Mouse (Mus musculus) MEL (cell line): ENCODE results near the gene Klhl40.

Source experiments
- KAT2A ChIP-seq: conservative IDR thresholded peaks from 2 replicates; pipeline ENCODE4 v1.6.1; 2012; ENCODE audit warnings: low read depth, low read length, improper control_type of control experiment, inconsistent platforms
- MAX ChIP-seq: IDR thresholded peaks from 2 replicates; pipeline ENCODE4 v1.6.1; 2011; ENCODE audit warnings: low read length, improper control_type of control experiment
- POLR2A ChIP-seq, 2 experiments: IDR thresholded peaks; 2 replicates each; pipeline ENCODE4 v1.6.1; 2011 to 2012; ENCODE audit warnings: low read length in 2 of 2, mild to moderate bottlenecking in 2 of 2, control low read depth in 1 of 2, improper control_type of control experiment in 1 of 2, low read depth in 1 of 2, moderate library complexity in 1 of 2; ENCODE audit not compliant: control insufficient read depth in 1 of 2, insufficient read depth in 1 of 2, poor library complexity in 1 of 2
- TAL1 ChIP-seq: IDR thresholded peaks from 2 replicates; pipeline ENCODE4 v1.6.1; 2012; ENCODE audit warnings: mild to moderate bottlenecking, inconsistent platforms, low read length, moderate library complexity, mixed read lengths
- USF1 ChIP-seq: IDR thresholded peaks from 2 replicates; pipeline ENCODE4 v1.6.1; 2014; ENCODE audit warnings: low read depth, mild to moderate bottlenecking, inconsistent platforms, low read length, improper control_type of control experiment, moderate library complexity

- TF ChIP-seq KAT2A (no peak), USF1 (no peak), MAX (no peak), TAL1 (no peak), POLR2A (IDR thresholded peaks at IDR 0.05; ENCODE audit: control insufficient read depth in 1 of 2, insufficient read depth in 1 of 2, low read depth in 1 of 2, low read length in 2 of 2, poor library complexity in 1 of 2) (no peak)
Observed at GRCm38 (mm10) chr9:121762761-121763160, 14.6 kb upstream of the Klhl40 start.
